Mouse (Mus musculus) C2C12 (cell line): ENCODE measurements around the gene Hyal1. TPM values are rescaled to one million over a fixed set of nuclear protein-coding genes. Genes with fewer than 3 reads are reported as not detected.

Source experiments
- H3K27me3 ChIP-seq: one replicate; pipeline ENCODE4 v1.6.1; 2011; ENCODE audit not compliant: control insufficient read depth, insufficient read depth, insufficient read length
- H3K36me3 ChIP-seq: one replicate; pipeline ENCODE4 v1.6.1; 2011; ENCODE audit not compliant: control insufficient read depth, insufficient read depth
- H3K4me3 ChIP-seq: one replicate; pipeline ENCODE4 v1.5.1; 2011; ENCODE audit warnings: mild to moderate bottlenecking, control low read depth; ENCODE audit not compliant: poor library complexity, insufficient read depth, severe bottlenecking
- H3K79me2 ChIP-seq: one replicate; pipeline ENCODE4 v1.6.1; 2011; ENCODE audit not compliant: control insufficient read depth, insufficient read depth
- H3K79me3 ChIP-seq: one replicate; pipeline ENCODE4 v1.6.1; 2011; ENCODE audit warnings: low read depth, control low read depth
- H3ac ChIP-seq: one replicate; pipeline ENCODE3; 2011; ENCODE audit warnings: low read depth; ENCODE audit not compliant: control insufficient read depth, insufficient read length
- CEBPB ChIP-seq: IDR thresholded peaks from one replicate; pipeline ENCODE4 v1.6.1; 2011; ENCODE audit warnings: low read depth, mild to moderate bottlenecking, control low read depth, moderate library complexity
- CTCF ChIP-seq: IDR thresholded peaks from one replicate; pipeline ENCODE4 v1.5.1; 2011; ENCODE audit not compliant: control insufficient read depth, insufficient read depth, insufficient read length
- FOSL1 ChIP-seq: IDR thresholded peaks from one replicate; pipeline ENCODE4 v1.8.0; 2011; ENCODE audit warnings: mild to moderate bottlenecking, low read length; ENCODE audit not compliant: poor library complexity, insufficient read depth, severe bottlenecking
- MAX ChIP-seq: IDR thresholded peaks from one replicate; pipeline ENCODE4 v1.6.1; 2011; ENCODE audit warnings: mild to moderate bottlenecking, control low read depth
- MYOD1 ChIP-seq: IDR thresholded peaks from one replicate; pipeline ENCODE4 v1.6.1; 2011; ENCODE audit warnings: low read depth; ENCODE audit not compliant: control insufficient read depth, insufficient read length
- MYOG ChIP-seq: IDR thresholded peaks from one replicate; pipeline ENCODE4 v1.6.1; 2011; ENCODE audit not compliant: control insufficient read depth, insufficient read length; ENCODE audit errors: extremely low read depth
- USF1 ChIP-seq: IDR thresholded peaks from one replicate; pipeline ENCODE4 v1.6.1; 2011; ENCODE audit warnings: low read depth, mild to moderate bottlenecking, control low read depth, moderate library complexity
- polyA plus RNA-seq: library from polyadenylated mRNA; unstranded; fragments of >200 nt; fragmentation: generic; extraction: Trizol; gene quantifications from one replicate; pipeline ENCODE4 v1.2.1, GENCODE M21; 2012; ENCODE audit warnings: missing spikeins

The Hyal1 gene
- polyA plus RNA-seq, 1 experiment: 1.2 TPM

- H3ac ChIP-seq: no peak overlapping the region
- TF ChIP-seq MYOD1: no peak
- TF ChIP-seq CTCF: no peak
- TF ChIP-seq CEBPB: no peak
- no peak for TF ChIP-seq FOSL1
- no peak for TF ChIP-seq MAX
- no peak for TF ChIP-seq MYOG
- TF ChIP-seq USF1: no peak
- H3K79me3 ChIP-seq: no peaks in the 10 kb centered on the region
- peak overlapping the region; percentile 21 for H3K4me3 ChIP-seq
- H3K36me3 ChIP-seq: no peaks in the 10 kb centered on the region
- no peaks in the 10 kb centered on the region for H3K27me3 ChIP-seq
- peaks cover 10% of the 10 kb centered on the region for H3K79me2 ChIP-seq
Observed at GRCm38 (mm10) chr9:107581584-107581983, 4.9 kb downstream of the Hyal1 start.

DNA sequence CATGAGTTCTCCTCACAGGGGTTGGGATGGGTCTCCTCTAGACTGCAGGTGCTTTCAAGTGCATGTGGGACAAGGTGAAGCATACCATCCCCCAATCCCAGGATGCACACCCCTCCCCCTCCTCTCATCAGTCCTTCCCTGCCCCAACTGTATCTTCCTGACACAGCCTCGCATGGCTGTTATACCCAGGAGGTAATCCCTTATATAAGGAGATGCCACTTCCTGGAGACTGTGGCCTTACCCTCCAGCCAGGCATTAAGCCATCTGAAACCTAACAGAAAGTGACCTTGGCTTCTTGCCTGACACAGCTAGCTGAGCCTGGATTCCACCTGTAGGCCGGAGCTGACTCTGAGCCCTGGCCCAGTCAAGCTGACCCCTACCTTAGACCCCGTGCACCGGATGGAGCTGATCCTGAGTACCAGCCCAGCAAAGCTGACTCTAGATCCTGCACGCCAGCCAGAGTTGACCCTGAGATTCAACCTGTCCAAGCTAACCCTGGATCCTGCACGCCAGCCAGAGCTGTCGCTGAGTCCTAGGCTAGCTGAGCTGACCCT is 5.9 kb downstream of the Hyal1 start:
- H3K79me2 ChIP-seq: peaks cover 10% of the 10 kb centered on the region
- H3K79me3 ChIP-seq: no peaks in the 10 kb centered on the region
- no peak for TF ChIP-seq MAX
- TF ChIP-seq MYOD1: no peak
- no peak for TF ChIP-seq CEBPB
- no peak for TF ChIP-seq CTCF
- no peak for TF ChIP-seq USF1
- no peak for TF ChIP-seq MYOG
- TF ChIP-seq FOSL1: no peak
- H3K4me3 ChIP-seq: no peak overlapping the region
- H3K36me3 ChIP-seq: no peaks in the 10 kb centered on the region
- H3ac ChIP-seq: no peak overlapping the region
- H3K27me3 ChIP-seq: no peaks in the 10 kb centered on the region

GRCm38 (mm10) chr9:107583174-107583573 is 6.4 kb downstream of the Hyal1 start:
- Histone ChIP-seq H3K4me3 (no peak overlapping the region), H3K27me3 (no peaks in the 10 kb centered on the region), H3ac (no peak overlapping the region), H3K36me3 (no peaks in the 10 kb centered on the region), H3K79me2 (peaks cover 16% of the 10 kb centered on the region), H3K79me3 (peaks cover 2% of the 10 kb centered on the region)
- TF ChIP-seq MYOD1: no peak
- TF ChIP-seq USF1: no peak
- no peak for TF ChIP-seq CTCF
- no peak for TF ChIP-seq CEBPB
- no peak for TF ChIP-seq MAX
- no peak for TF ChIP-seq FOSL1

- Histone ChIP-seq H3ac (no peak overlapping the region), H3K27me3 (no peaks in the 10 kb centered on the region), H3K79me2 (peaks cover 37% of the 10 kb centered on the region), H3K4me3 (no peak overlapping the region), H3K36me3 (peaks cover 22% of the 10 kb centered on the region), H3K79me3 (peaks cover 21% of the 10 kb centered on the region)
- TF ChIP-seq FOSL1 (no peak), CEBPB (no peak), MYOD1 (no peak)
Observed at GRCm38 (mm10) chr9:107586504-107586903, 9.8 kb downstream of the Hyal1 start.

DNA sequence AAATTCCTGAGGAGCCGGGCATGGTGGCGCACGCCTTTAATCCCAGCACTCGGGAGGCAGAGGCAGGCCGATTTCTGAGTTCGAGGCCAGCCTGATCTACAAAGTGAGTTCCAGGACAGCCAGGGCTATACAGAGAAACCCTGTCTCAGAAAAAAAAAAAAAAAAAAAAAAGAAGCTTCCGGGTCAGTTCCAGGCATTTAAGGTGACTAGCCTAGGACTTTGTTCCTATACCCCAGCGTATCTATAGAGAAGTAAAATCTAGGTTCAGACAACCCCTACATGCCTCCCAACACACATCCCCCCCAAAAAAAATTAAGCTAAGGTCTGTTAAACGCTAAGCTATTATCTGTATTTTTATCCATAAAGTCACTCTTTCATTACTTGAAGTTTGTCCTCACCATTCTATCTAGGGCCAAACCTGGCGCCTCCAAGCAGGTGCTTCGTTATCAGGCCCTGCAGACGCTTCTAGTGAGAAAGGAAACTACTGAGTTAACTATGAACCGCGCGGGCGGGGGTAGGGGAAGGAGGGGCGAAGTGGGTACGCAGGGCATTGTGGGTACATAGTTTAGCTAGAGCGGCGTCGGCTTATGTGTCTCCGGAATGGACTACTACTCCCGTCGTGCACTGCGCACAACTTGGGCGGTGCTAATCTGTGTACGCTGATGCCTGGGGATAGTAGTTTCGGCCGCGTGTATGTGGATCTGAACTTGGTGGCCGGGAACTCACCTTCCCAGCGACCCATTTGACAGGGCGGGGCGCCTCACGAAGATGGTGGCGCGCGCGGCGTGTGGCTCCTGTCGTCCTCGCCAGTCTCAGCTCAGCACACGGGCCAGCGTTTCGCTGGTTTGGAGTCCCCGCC is 10.5 kb downstream of the Hyal1 start, which contains the start of gene Ifrd2:
Gene Ifrd2 (plus strand): TSS at position 669 of the 859 bp plus-strand sequence.
- Histone ChIP-seq H3ac (peak within 1 kb of the TSS; percentile 82), H3K79me3 (peaks cover 21% of the 10 kb centered on the region), H3K36me3 (peaks cover 24% of the 10 kb centered on the region), H3K4me3 (peak within 1 kb of the TSS; percentile 70), H3K27me3 (no peaks in the 10 kb centered on the region), H3K79me2 (peaks cover 35% of the 10 kb centered on the region)
- no peak for TF ChIP-seq FOSL1

- Histone ChIP-seq H3K27me3 (no peaks in the 10 kb centered on the region), H3K36me3 (peaks cover 28% of the 10 kb centered on the region), H3K4me3 (peak overlapping the region; percentile 70), H3K79me3 (peaks cover 21% of the 10 kb centered on the region), H3K79me2 (peaks cover 35% of the 10 kb centered on the region), H3ac (peak overlapping the region; percentile 82)
- no peak for TF ChIP-seq MYOD1
- no peak for TF ChIP-seq FOSL1
- TF ChIP-seq MAX: peak; percentile 97
- TF ChIP-seq CEBPB: no peak
- no peak for TF ChIP-seq CTCF
- no peak for TF ChIP-seq MYOG
- peak; percentile 62 for TF ChIP-seq USF1
Observed at GRCm38 (mm10) chr9:107587833-107588639, 11.3 kb downstream of the Hyal1 start.
